Mouse (Mus musculus): ENCODE data around the gene Fam20c. TPM values are rescaled to one million over a fixed set of nuclear protein-coding genes. Genes with fewer than 3 reads are reported as not detected.

The Fam20c gene
- polyA plus RNA-seq, 1 experiment from 2014 or later: 5.4 TPM

- no peaks in the 10 kb centered on the region for H3K9me3 ChIP-seq (replicated peaks; ENCODE audit: control insufficient read depth, low read length)
- H3K9ac ChIP-seq (ENCODE audit: low read length): no peak overlapping the region
- no peaks in the 10 kb centered on the region for H3K27me3 ChIP-seq (ENCODE audit: control insufficient read depth, insufficient read depth, low read length)
- no peak overlapping the region for H3K27ac ChIP-seq (ENCODE audit: low read length)
- 0 out of 2 replicates have a peak, but pooled peaks cover 3% of the 10 kb centered on the region for H3K36me3 ChIP-seq (ENCODE audit: control insufficient read depth, insufficient read depth)
- ATAC-seq (replicated peaks; ENCODE audit: extremely low read depth, insufficient read depth, low FRiP score): no peak
- H3K4me3 ChIP-seq (ENCODE audit: low read length): no peak overlapping the region
- no peak overlapping the region for H3K4me2 ChIP-seq (ENCODE audit: low read depth, low read length)
- peaks cover 6% of the 10 kb centered on the region; the same call in 1 of the 2 replicates for H3K4me1 ChIP-seq (ENCODE audit: control insufficient read depth, insufficient read depth, low read length)
- 79% methylated on average over 8 of the region's 8 CpGs for WGBS
Observed at GRCm38 (mm10) chr5:138764601-138765000, 10.3 kb downstream of the Fam20c start.

- no peaks in the 10 kb centered on the region for H3K27me3 ChIP-seq (ENCODE audit: control insufficient read depth, insufficient read depth, low read length)
- H3K4me2 ChIP-seq (ENCODE audit: low read depth, low read length): no peak overlapping the region
- H3K27ac ChIP-seq (ENCODE audit: low read length): no peak overlapping the region
- 0 out of 2 replicates have a peak, but pooled peaks cover 3% of the 10 kb centered on the region for H3K36me3 ChIP-seq (ENCODE audit: control insufficient read depth, insufficient read depth)
- H3K4me3 ChIP-seq (ENCODE audit: low read length): no peak overlapping the region
- 0 out of 2 replicates have a peak, but pooled peaks cover under 1% of the 10 kb centered on the region for H3K4me1 ChIP-seq (ENCODE audit: control insufficient read depth, insufficient read depth, low read length)
- ATAC-seq (replicated peaks; ENCODE audit: extremely low read depth, insufficient read depth, low FRiP score): no peak
- H3K9me3 ChIP-seq (replicated peaks; ENCODE audit: control insufficient read depth, low read length): no peaks in the 10 kb centered on the region
- 87% methylated on average over 11 of the region's 11 CpGs for WGBS
- H3K9ac ChIP-seq (ENCODE audit: low read length): no peak overlapping the region
Observed at GRCm38 (mm10) chr5:138767650-138768049, 13.3 kb downstream of the Fam20c start.

GRCm38 (mm10) chr5:138768704-138769103 lies 14.4 kb downstream of the Fam20c start:
- 59% methylated on average over 2 of the region's 2 CpGs for WGBS
- Histone ChIP-seq H3K36me3 (ENCODE audit: control insufficient read depth, insufficient read depth) (0 out of 2 replicates have a peak, but pooled peaks cover 3% of the 10 kb centered on the region), H3K4me2 (ENCODE audit: low read depth, low read length) (no peak overlapping the region), H3K9me3 (replicated peaks; ENCODE audit: control insufficient read depth, low read length) (no peaks in the 10 kb centered on the region), H3K9ac (ENCODE audit: low read length) (no peak overlapping the region), H3K27me3 (ENCODE audit: control insufficient read depth, insufficient read depth, low read length) (no peaks in the 10 kb centered on the region), H3K4me3 (ENCODE audit: low read length) (no peak overlapping the region), H3K27ac (ENCODE audit: low read length) (no peak overlapping the region), H3K4me1 (ENCODE audit: control insufficient read depth, insufficient read depth, low read length) (no peaks in the 10 kb centered on the region)
- ATAC-seq (replicated peaks; ENCODE audit: extremely low read depth, insufficient read depth, low FRiP score): no peak

GRCm38 (mm10) chr5:138769126-138769525 lies 14.8 kb downstream of the Fam20c start:
- no peak for ATAC-seq (replicated peaks; ENCODE audit: extremely low read depth, insufficient read depth, low FRiP score)

GRCm38 (mm10) chr5:138775096-138775495 lies 20.8 kb downstream of the Fam20c start:
- WGBS: 87% methylated on average over 5 of the region's 5 CpGs

More at GRCm38 (mm10) chr5:138769126-138769525, 14.8 kb downstream of the Fam20c start:
- H3K27me3 ChIP-seq (ENCODE audit: control insufficient read depth, insufficient read depth, low read length): no peaks in the 10 kb centered on the region
- 0 out of 2 replicates have a peak, but pooled peaks cover 3% of the 10 kb centered on the region for H3K36me3 ChIP-seq (ENCODE audit: control insufficient read depth, insufficient read depth)
- WGBS: 60% methylated on average over 5 of the region's 5 CpGs
- H3K4me1 ChIP-seq (ENCODE audit: control insufficient read depth, insufficient read depth, low read length): no peaks in the 10 kb centered on the region
- H3K4me3 ChIP-seq (ENCODE audit: low read length): no peak overlapping the region
- no peaks in the 10 kb centered on the region for H3K9me3 ChIP-seq (replicated peaks; ENCODE audit: control insufficient read depth, low read length)
- H3K4me2 ChIP-seq (ENCODE audit: low read depth, low read length): no peak overlapping the region
- H3K9ac ChIP-seq (ENCODE audit: low read length): no peak overlapping the region
- no peak overlapping the region for H3K27ac ChIP-seq (ENCODE audit: low read length)

GRCm38 (mm10) chr5:138776346-138776745 lies 22.0 kb downstream of the Fam20c start:
- no peak overlapping the region for H3K4me3 ChIP-seq (ENCODE audit: low read length)
- no peaks in the 10 kb centered on the region for H3K27me3 ChIP-seq (ENCODE audit: control insufficient read depth, insufficient read depth, low read length)
- WGBS: 59% methylated on average over 1 of the region's 1 CpGs
- H3K9me3 ChIP-seq (replicated peaks; ENCODE audit: control insufficient read depth, low read length): no peaks in the 10 kb centered on the region
- H3K27ac ChIP-seq (ENCODE audit: low read length): no peak overlapping the region
- peaks cover 4% of the 10 kb centered on the region for H3K4me1 ChIP-seq (ENCODE audit: control insufficient read depth, insufficient read depth, low read length)
- no peak overlapping the region for H3K4me2 ChIP-seq (ENCODE audit: low read depth, low read length)
- H3K36me3 ChIP-seq (ENCODE audit: control insufficient read depth, insufficient read depth): no peaks in the 10 kb centered on the region
- ATAC-seq (replicated peaks; ENCODE audit: extremely low read depth, insufficient read depth, low FRiP score): no peak
- H3K9ac ChIP-seq (ENCODE audit: low read length): no peak overlapping the region

More at GRCm38 (mm10) chr5:138775096-138775495, 20.8 kb downstream of the Fam20c start:
- Histone ChIP-seq H3K4me2 (ENCODE audit: low read depth, low read length) (no peak overlapping the region), H3K4me3 (ENCODE audit: low read length) (no peak overlapping the region), H3K36me3 (ENCODE audit: control insufficient read depth, insufficient read depth) (no peaks in the 10 kb centered on the region), H3K9ac (ENCODE audit: low read length) (no peak overlapping the region), H3K4me1 (ENCODE audit: control insufficient read depth, insufficient read depth, low read length) (peaks cover 4% of the 10 kb centered on the region; the same call in 1 of the 2 replicates), H3K9me3 (replicated peaks; ENCODE audit: control insufficient read depth, low read length) (no peaks in the 10 kb centered on the region), H3K27me3 (ENCODE audit: control insufficient read depth, insufficient read depth, low read length) (no peaks in the 10 kb centered on the region), H3K27ac (ENCODE audit: low read length) (no peak overlapping the region)
- ATAC-seq (replicated peaks; ENCODE audit: extremely low read depth, insufficient read depth, low FRiP score): no peak

GRCm38 (mm10) chr5:138778731-138779463 lies 24.6 kb downstream of the Fam20c start:
- no peak overlapping the region for H3K4me3 ChIP-seq (ENCODE audit: low read length)
- H3K4me1 ChIP-seq (ENCODE audit: control insufficient read depth, insufficient read depth, low read length): peaks cover 12% of the 10 kb centered on the region
- no peak; the same call in 1 of the 2 replicates for ATAC-seq (replicated peaks; ENCODE audit: extremely low read depth, insufficient read depth, low FRiP score)
- H3K27me3 ChIP-seq (ENCODE audit: control insufficient read depth, insufficient read depth, low read length): no peaks in the 10 kb centered on the region
- H3K9me3 ChIP-seq (replicated peaks; ENCODE audit: control insufficient read depth, low read length): no peaks in the 10 kb centered on the region
- H3K36me3 ChIP-seq (ENCODE audit: control insufficient read depth, insufficient read depth): no peaks in the 10 kb centered on the region
- H3K4me2 ChIP-seq (ENCODE audit: low read depth, low read length): no peak overlapping the region
- H3K9ac ChIP-seq (ENCODE audit: low read length): no peak overlapping the region
- 52% methylated on average over 9 of the region's 9 CpGs for WGBS
- no peak overlapping the region for H3K27ac ChIP-seq (ENCODE audit: low read length)

GRCm38 (mm10) chr5:138779655-138780054 lies 25.3 kb downstream of the Fam20c start:
- Histone ChIP-seq H3K27ac (ENCODE audit: low read length) (no peak overlapping the region), H3K9ac (ENCODE audit: low read length) (no peak overlapping the region), H3K4me2 (ENCODE audit: low read depth, low read length) (no peak overlapping the region), H3K4me1 (ENCODE audit: control insufficient read depth, insufficient read depth, low read length) (peaks cover 12% of the 10 kb centered on the region), H3K4me3 (ENCODE audit: low read length) (no peak overlapping the region), H3K9me3 (replicated peaks; ENCODE audit: control insufficient read depth, low read length) (no peaks in the 10 kb centered on the region), H3K27me3 (ENCODE audit: control insufficient read depth, insufficient read depth, low read length) (no peaks in the 10 kb centered on the region), H3K36me3 (ENCODE audit: control insufficient read depth, insufficient read depth) (no peaks in the 10 kb centered on the region)
- 66% methylated on average over 3 of the region's 3 CpGs for WGBS
- ATAC-seq (replicated peaks; ENCODE audit: extremely low read depth, insufficient read depth, low FRiP score): no peak

GRCm38 (mm10) chr5:138782697-138783096 lies 28.4 kb downstream of the Fam20c start:
- Histone ChIP-seq H3K27me3 (ENCODE audit: control insufficient read depth, insufficient read depth, low read length) (no peaks in the 10 kb centered on the region), H3K36me3 (ENCODE audit: control insufficient read depth, insufficient read depth) (no peaks in the 10 kb centered on the region), H3K9ac (ENCODE audit: low read length) (no peak overlapping the region), H3K4me2 (ENCODE audit: low read depth, low read length) (no peak overlapping the region), H3K4me1 (ENCODE audit: control insufficient read depth, insufficient read depth, low read length) (peaks cover 12% of the 10 kb centered on the region), H3K4me3 (ENCODE audit: low read length) (no peak overlapping the region), H3K9me3 (replicated peaks; ENCODE audit: control insufficient read depth, low read length) (no peaks in the 10 kb centered on the region), H3K27ac (ENCODE audit: low read length) (no peak overlapping the region)
- 85% methylated on average over 1 of the region's 1 CpGs for WGBS
- no peak for ATAC-seq (replicated peaks; ENCODE audit: extremely low read depth, insufficient read depth, low FRiP score)

Measured in heart, embryonic 16.5 days (tissue).